Mouse (Mus musculus): ENCODE measurements at regions not wholly inside any gene's neighbourhood (a gene's known extent, or its start where the extent isn't known, plus 50 kb on each side); places are given as distances from the start of the nearest gene placed in this dataset.
A peak's percentile ranks its signal among the peaks of the same experiment; 100 is the strongest.

GRCm38 (mm10) chr3:147084624-147085189 is 232.5 kb downstream of the Ttll7 start:
- WGBS, result 76% methylated on average over 9 of the region's 9 CpGs
- no peaks in the 10 kb centered on the region for H3K27me3 ChIP-seq (ENCODE audit: control insufficient read depth, insufficient read depth, low read length)
- TF ChIP-seq CTCF (IDR thresholded peaks at IDR 0.05; ENCODE audit: low read depth) (no peak), EP300 (IDR thresholded peaks at IDR 0.05; ENCODE audit: low read depth) (no peak)
- no peak overlapping the region for H3K27ac ChIP-seq (ENCODE audit: low read depth)
- H3K36me3 ChIP-seq (replicated peaks; ENCODE audit: control insufficient read depth, insufficient read depth, low read length), result no peaks in the 10 kb centered on the region
- peaks cover 12% of the 10 kb centered on the region for H3K4me1 ChIP-seq (ENCODE audit: control insufficient read depth, insufficient read depth)
- no peak for ATAC-seq (ENCODE audit: insufficient read depth, low read depth)
- no peak overlapping the region for H3K4me2 ChIP-seq (ENCODE audit: low read depth, low read length)
- DNase-seq (ENCODE audit: low spot score), result no peak
- H3K9ac ChIP-seq (replicated peaks; ENCODE audit: low read depth, low read length), result no peak overlapping the region
- no peak overlapping the region for H3K4me3 ChIP-seq (ENCODE audit: low read depth, low read length)
- no peaks in the 10 kb centered on the region for H3K9me3 ChIP-seq (replicated peaks; ENCODE audit: control insufficient read depth, low read length)

- no peak for ATAC-seq (ENCODE audit: insufficient read depth, low read depth)
- no peak overlapping the region for H3K4me3 ChIP-seq (ENCODE audit: low read depth, low read length)
- 83% methylated on average over 6 of the region's 6 CpGs for WGBS
- no peak overlapping the region for H3K9ac ChIP-seq (replicated peaks; ENCODE audit: low read depth, low read length)
- no peak overlapping the region for H3K27ac ChIP-seq (ENCODE audit: low read depth)
- no peaks in the 10 kb centered on the region for H3K9me3 ChIP-seq (replicated peaks; ENCODE audit: control insufficient read depth, low read length)
- no peak for TF ChIP-seq CTCF (IDR thresholded peaks at IDR 0.05; ENCODE audit: low read depth)
- no peak for TF ChIP-seq EP300 (IDR thresholded peaks at IDR 0.05; ENCODE audit: low read depth)
- H3K4me2 ChIP-seq (ENCODE audit: low read depth, low read length), result no peak overlapping the region
- DNase-seq (ENCODE audit: low spot score), result no peak
- no peaks in the 10 kb centered on the region for H3K4me1 ChIP-seq (ENCODE audit: control insufficient read depth, insufficient read depth)
- H3K27me3 ChIP-seq (ENCODE audit: control insufficient read depth, insufficient read depth, low read length), result no peaks in the 10 kb centered on the region
- H3K36me3 ChIP-seq (replicated peaks; ENCODE audit: control insufficient read depth, insufficient read depth, low read length), result no peaks in the 10 kb centered on the region
These were observed 236.0 kb downstream of the Ttll7 start for GRCm38 (mm10) chr3:147088171-147088570.

- Histone ChIP-seq H3K4me3 (ENCODE audit: low read depth, low read length) (no peak overlapping the region), H3K9me3 (replicated peaks; ENCODE audit: control insufficient read depth, low read length) (no peaks in the 10 kb centered on the region), H3K4me1 (ENCODE audit: control insufficient read depth, insufficient read depth) (no peaks in the 10 kb centered on the region), H3K27me3 (ENCODE audit: control insufficient read depth, insufficient read depth, low read length) (no peaks in the 10 kb centered on the region), H3K4me2 (ENCODE audit: low read depth, low read length) (no peak overlapping the region), H3K36me3 (replicated peaks; ENCODE audit: control insufficient read depth, insufficient read depth, low read length) (no peaks in the 10 kb centered on the region), H3K27ac (ENCODE audit: low read depth) (no peak overlapping the region), H3K9ac (replicated peaks; ENCODE audit: low read depth, low read length) (no peak overlapping the region)
- no peak for ATAC-seq (ENCODE audit: insufficient read depth, low read depth)
- DNase-seq (ENCODE audit: low spot score), result no peak
- no peak for TF ChIP-seq CTCF (IDR thresholded peaks at IDR 0.05; ENCODE audit: low read depth)
- no peak for TF ChIP-seq EP300 (IDR thresholded peaks at IDR 0.05; ENCODE audit: low read depth)
- WGBS, result 81% methylated on average over 10 of the region's 10 CpGs
These were observed 237.5 kb downstream of the Ttll7 start for GRCm38 (mm10) chr3:147089716-147090115.

GRCm38 (mm10) chr3:147092188-147093075 is 240.3 kb downstream of the Ttll7 start:
- Histone ChIP-seq H3K4me3 (ENCODE audit: low read depth, low read length) (no peak overlapping the region), H3K27ac (ENCODE audit: low read depth) (no peak overlapping the region), H3K9ac (replicated peaks; ENCODE audit: low read depth, low read length) (no peak overlapping the region), H3K9me3 (replicated peaks; ENCODE audit: control insufficient read depth, low read length) (no peaks in the 10 kb centered on the region), H3K4me1 (ENCODE audit: control insufficient read depth, insufficient read depth) (no peaks in the 10 kb centered on the region), H3K4me2 (ENCODE audit: low read depth, low read length) (no peak overlapping the region), H3K36me3 (replicated peaks; ENCODE audit: control insufficient read depth, insufficient read depth, low read length) (no peaks in the 10 kb centered on the region), H3K27me3 (ENCODE audit: control insufficient read depth, insufficient read depth, low read length) (no peaks in the 10 kb centered on the region)
- DNase-seq (ENCODE audit: low spot score) (no peak), ATAC-seq (ENCODE audit: insufficient read depth, low read depth) (no peak)
- TF ChIP-seq EP300 (IDR thresholded peaks at IDR 0.05; ENCODE audit: low read depth) (no peak), CTCF (IDR thresholded peaks at IDR 0.05; ENCODE audit: low read depth) (peak; percentile 57)
- 68% methylated on average over 8 of the region's 8 CpGs for WGBS

GRCm38 (mm10) chr3:147093076-147093380 is 240.9 kb downstream of the Ttll7 start:
- DNase-seq (ENCODE audit: low spot score) (no peak), ATAC-seq (ENCODE audit: insufficient read depth, low read depth) (no peak)
- H3K36me3 ChIP-seq (replicated peaks; ENCODE audit: control insufficient read depth, insufficient read depth, low read length), result no peaks in the 10 kb centered on the region
- H3K4me3 ChIP-seq (ENCODE audit: low read depth, low read length), result no peak overlapping the region
- H3K4me2 ChIP-seq (ENCODE audit: low read depth, low read length), result no peak overlapping the region
- H3K9ac ChIP-seq (replicated peaks; ENCODE audit: low read depth, low read length), result no peak overlapping the region
- H3K27ac ChIP-seq (ENCODE audit: low read depth), result no peak overlapping the region
- no peaks in the 10 kb centered on the region for H3K27me3 ChIP-seq (ENCODE audit: control insufficient read depth, insufficient read depth, low read length)
- no peaks in the 10 kb centered on the region for H3K9me3 ChIP-seq (replicated peaks; ENCODE audit: control insufficient read depth, low read length)
- no peaks in the 10 kb centered on the region for H3K4me1 ChIP-seq (ENCODE audit: control insufficient read depth, insufficient read depth)
- TF ChIP-seq EP300 (IDR thresholded peaks at IDR 0.05; ENCODE audit: low read depth) (no peak), CTCF (IDR thresholded peaks at IDR 0.05; ENCODE audit: low read depth) (no peak)
- WGBS, result 97% methylated on average over 5 of the region's 5 CpGs
